Mouse (Mus musculus) midbrain, embryonic 16.5 days (tissue): ENCODE measurements around the gene Hoxc10. TPM values are rescaled to one million over a fixed set of nuclear protein-coding genes. Genes with fewer than 3 reads are reported as not detected.

Source experiments
- ATAC-seq: fragments of 200-750 bp; cut with Nextera tagmentation; 2 replicates; pipeline ENCODE4 v1.8.0; 2017; ENCODE audit warnings: moderate TSS enrichment
- H3K27ac ChIP-seq: fragments of 300-500 bp; sonication (generic); 2 replicates; pipeline ENCODE4 v1.5.1; 2014; ENCODE audit warnings: mild to moderate bottlenecking, low read length, mixed read lengths
- H3K27me3 ChIP-seq: fragments of 300-500 bp; sonication (generic); 2 replicates; pipeline ENCODE4 v1.6.1; 2014; ENCODE audit warnings: low read depth, low read length, mixed read lengths; ENCODE audit not compliant: control insufficient read depth, insufficient read depth
- H3K36me3 ChIP-seq: fragments of 300-500 bp; sonication (generic); 2 replicates; pipeline ENCODE4 v1.6.1; 2014; ENCODE audit warnings: mild to moderate bottlenecking, low read length, moderate library complexity, mixed read lengths; ENCODE audit not compliant: control insufficient read depth, insufficient read depth
- H3K4me1 ChIP-seq: fragments of 300-500 bp; sonication (generic); 2 replicates; pipeline ENCODE4 v1.6.1; 2014; ENCODE audit warnings: mild to moderate bottlenecking, low read length, mixed read lengths; ENCODE audit not compliant: control insufficient read depth, insufficient read depth
- H3K4me2 ChIP-seq: fragments of 300-500 bp; sonication (generic); 2 replicates; pipeline ENCODE4 v1.6.1; 2014; ENCODE audit warnings: mild to moderate bottlenecking, low read length, mixed read lengths
- H3K4me3 ChIP-seq: fragments of 300-500 bp; sonication (generic); 2 replicates; pipeline ENCODE4 v1.5.1; 2014; ENCODE audit warnings: low read depth, mild to moderate bottlenecking, low read length, moderate library complexity, mixed read lengths
- H3K9ac ChIP-seq: fragments of 300-500 bp; sonication (generic); 2 replicates; pipeline ENCODE4 v1.6.1; 2014; ENCODE audit warnings: low read depth, low read length, mixed read lengths
- H3K9me3 ChIP-seq: fragments of 300-500 bp; sonication (generic); replicated peaks from 2 replicates; pipeline ENCODE4 v1.6.1; 2014; ENCODE audit warnings: mild to moderate bottlenecking, low read length, mixed read lengths; ENCODE audit not compliant: control insufficient read depth, poor library complexity, severe bottlenecking
- WGBS: fragments of 180-500 bp; shearing (Covaris S2); extraction: QIAGEN DNeasy Blood & Tissue Kit; methylation state at CpG from one replicate; pipeline ENCODE4 v1.1.7; 2014; 5-methylcytosine and 5-hydroxymethylcytosine counted together
- polyA plus RNA-seq: library from polyadenylated mRNA; unstranded; fragments of >200 nt; fragmentation: Nextera tagmentation; extraction: Ambion mirVana; gene quantifications from 2 replicates; pipeline ENCODE4 v1.2.1, GENCODE M21; 2015

Gene Hoxc10
- polyA plus RNA-seq, 1 experiment from 2014 or later: not detected

DNA sequence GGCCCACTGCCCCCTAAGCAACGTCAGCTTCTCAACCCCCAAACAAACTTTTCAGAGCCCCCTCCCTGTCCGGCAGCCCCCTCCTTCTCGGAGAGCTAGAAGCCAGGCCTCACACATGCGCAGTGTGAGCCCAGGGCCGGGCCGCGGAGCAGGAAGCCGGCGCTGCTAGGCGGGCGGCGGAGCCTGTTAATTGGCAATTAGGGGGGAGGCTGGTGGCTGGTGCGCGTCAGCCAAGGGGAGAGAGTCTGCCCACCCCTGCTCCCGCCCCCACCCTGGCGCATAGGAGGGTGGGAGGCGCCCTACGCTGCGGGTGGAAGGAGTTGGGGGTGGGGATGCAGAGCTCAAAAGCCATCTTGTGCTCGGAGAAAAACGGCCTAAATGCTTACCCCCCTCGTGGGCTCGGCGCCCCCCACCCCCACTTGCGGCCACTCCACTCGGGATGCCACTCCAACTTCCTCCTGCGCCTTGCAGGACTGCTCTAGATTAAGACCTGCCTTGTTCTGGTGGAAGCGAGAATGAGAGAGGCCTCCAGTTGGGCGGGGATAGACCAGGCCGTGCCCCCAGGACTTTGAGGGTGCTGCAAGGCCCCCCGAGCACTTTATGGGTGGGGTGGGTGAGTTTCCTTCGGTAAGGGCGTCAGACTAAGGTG lies 32.7 kb downstream of the Hoxc10 start:
- Histone ChIP-seq H3K9ac (no peak overlapping the region), H3K9me3 (no peaks in the 10 kb centered on the region), H3K27me3 (peaks cover 91% of the 10 kb centered on the region), H3K4me3 (peak overlapping the region; percentile 31), H3K27ac (no peak overlapping the region), H3K36me3 (no peaks in the 10 kb centered on the region), H3K4me1 (peaks cover 4% of the 10 kb centered on the region; the same call in 1 of the 2 replicates), H3K4me2 (peak overlapping the region; percentile 55)
- ATAC-seq: no peak
- under 1% methylated on average over 33 of the region's 33 CpGs for WGBS

DNA sequence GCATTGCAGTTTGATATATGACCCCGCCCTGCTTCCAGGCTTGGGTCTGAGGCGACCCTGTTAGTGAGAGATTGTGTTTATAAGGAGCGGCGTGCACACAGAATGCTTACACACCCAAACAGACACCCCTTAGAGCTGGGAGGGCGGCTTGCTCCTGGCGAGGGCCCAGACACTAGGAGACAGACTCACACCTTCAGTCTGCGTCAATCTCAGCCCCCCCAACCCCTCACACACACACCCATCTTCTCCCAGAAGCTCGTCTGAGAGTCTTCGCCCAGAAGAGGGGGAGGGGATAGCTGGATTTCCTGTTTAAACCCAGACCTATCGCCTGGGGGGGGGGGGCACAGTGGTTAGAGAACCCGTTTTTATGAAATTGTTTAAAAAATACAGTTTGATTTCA lies 33.4 kb downstream of the Hoxc10 start:
- Histone ChIP-seq H3K36me3 (no peaks in the 10 kb centered on the region), H3K9ac (no peak overlapping the region), H3K9me3 (no peaks in the 10 kb centered on the region), H3K4me1 (peaks cover 4% of the 10 kb centered on the region; the same call in 1 of the 2 replicates), H3K27me3 (peaks cover 92% of the 10 kb centered on the region), H3K27ac (no peak overlapping the region), H3K4me3 (no peak overlapping the region), H3K4me2 (no peak overlapping the region)
- ATAC-seq: no peak
- WGBS: 3% methylated on average over 11 of the region's 11 CpGs

DNA sequence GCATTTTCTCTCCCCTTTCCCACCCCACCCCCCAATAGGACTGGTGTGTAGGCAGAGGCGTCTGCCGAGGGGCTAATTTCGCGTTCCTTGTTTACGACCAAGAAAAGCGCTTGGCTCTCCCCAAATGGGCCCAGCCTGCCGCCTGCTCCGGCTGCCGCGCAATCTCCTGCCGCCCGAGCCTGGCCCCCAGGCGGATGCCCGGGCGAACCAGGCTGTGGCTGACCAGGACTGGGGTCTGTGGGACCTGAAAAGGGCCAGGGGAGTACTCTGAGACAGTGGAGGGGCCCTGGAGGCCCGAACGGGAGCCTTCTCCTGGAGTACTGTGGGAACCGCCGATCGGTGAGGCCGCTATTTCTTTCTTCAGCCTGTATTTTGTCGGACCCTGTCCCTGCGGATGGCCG lies 33.9 kb downstream of the Hoxc10 start:
- no peaks in the 10 kb centered on the region for H3K9me3 ChIP-seq
- no peak overlapping the region for H3K27ac ChIP-seq
- no peak overlapping the region for H3K4me3 ChIP-seq
- no peak overlapping the region for H3K4me2 ChIP-seq
- H3K9ac ChIP-seq: no peak overlapping the region
- no peaks in the 10 kb centered on the region for H3K36me3 ChIP-seq
- H3K4me1 ChIP-seq: peaks cover 4% of the 10 kb centered on the region; the same call in 1 of the 2 replicates
- WGBS: 3% methylated on average over 24 of the region's 24 CpGs
- H3K27me3 ChIP-seq: peaks cover 90% of the 10 kb centered on the region
- ATAC-seq: no peak

DNA sequence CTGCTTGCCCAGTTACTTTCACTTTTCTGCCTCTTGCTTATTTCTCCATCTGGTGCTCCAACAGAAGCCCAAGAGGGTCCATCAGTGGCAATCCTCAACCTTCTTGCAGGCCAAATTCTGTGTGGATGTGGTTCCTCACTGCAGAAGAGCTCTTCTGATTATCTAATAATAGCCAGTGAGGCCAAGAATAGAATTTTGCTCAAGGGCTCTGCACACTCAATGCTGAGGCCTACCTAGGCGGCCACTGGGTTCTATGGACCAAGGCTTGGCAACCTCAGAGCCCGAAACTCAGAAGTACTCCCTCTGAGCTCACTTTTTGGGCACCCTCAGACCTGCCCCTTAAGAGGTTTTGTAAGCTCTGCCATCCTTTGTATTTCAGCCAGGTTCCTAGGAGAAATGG lies 34.8 kb downstream of the Hoxc10 start:
- no peak overlapping the region for H3K9ac ChIP-seq
- H3K4me2 ChIP-seq: no peak overlapping the region
- peaks cover 4% of the 10 kb centered on the region; the same call in 1 of the 2 replicates for H3K4me1 ChIP-seq
- WGBS: 8% methylated on average over 2 of the region's 2 CpGs
- H3K27ac ChIP-seq: no peak overlapping the region
- ATAC-seq: no peak
- peaks cover 90% of the 10 kb centered on the region for H3K27me3 ChIP-seq
- H3K4me3 ChIP-seq: no peak overlapping the region
- H3K9me3 ChIP-seq: no peaks in the 10 kb centered on the region
- H3K36me3 ChIP-seq: no peaks in the 10 kb centered on the region

DNA sequence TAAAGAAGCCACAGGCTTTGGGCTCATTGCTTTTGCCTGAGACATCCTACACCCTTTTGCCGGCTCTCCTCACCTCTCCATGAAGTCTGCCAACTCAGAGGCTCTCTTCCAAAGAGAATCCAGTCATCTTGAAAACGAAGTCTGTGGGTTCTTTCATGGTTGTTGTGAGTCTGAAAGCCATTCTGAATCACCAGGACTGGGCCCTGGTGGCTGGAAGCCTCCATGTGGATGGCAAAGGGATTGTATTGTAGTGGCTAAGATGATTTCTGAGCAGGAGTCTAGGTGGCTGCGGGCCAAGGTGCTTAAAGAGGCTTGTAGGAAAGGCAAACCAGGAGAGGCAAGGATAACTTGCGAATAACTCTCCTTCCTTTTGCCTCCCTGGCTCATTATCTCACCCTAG lies 35.6 kb downstream of the Hoxc10 start:
- no peak for ATAC-seq
- Histone ChIP-seq H3K4me3 (no peak overlapping the region), H3K9me3 (no peaks in the 10 kb centered on the region), H3K27ac (no peak overlapping the region), H3K36me3 (no peaks in the 10 kb centered on the region), H3K4me1 (peaks cover 4% of the 10 kb centered on the region; the same call in 1 of the 2 replicates), H3K27me3 (peaks cover 91% of the 10 kb centered on the region), H3K9ac (no peak overlapping the region), H3K4me2 (no peak overlapping the region)
- 4% methylated on average over 4 of the region's 4 CpGs for WGBS

DNA sequence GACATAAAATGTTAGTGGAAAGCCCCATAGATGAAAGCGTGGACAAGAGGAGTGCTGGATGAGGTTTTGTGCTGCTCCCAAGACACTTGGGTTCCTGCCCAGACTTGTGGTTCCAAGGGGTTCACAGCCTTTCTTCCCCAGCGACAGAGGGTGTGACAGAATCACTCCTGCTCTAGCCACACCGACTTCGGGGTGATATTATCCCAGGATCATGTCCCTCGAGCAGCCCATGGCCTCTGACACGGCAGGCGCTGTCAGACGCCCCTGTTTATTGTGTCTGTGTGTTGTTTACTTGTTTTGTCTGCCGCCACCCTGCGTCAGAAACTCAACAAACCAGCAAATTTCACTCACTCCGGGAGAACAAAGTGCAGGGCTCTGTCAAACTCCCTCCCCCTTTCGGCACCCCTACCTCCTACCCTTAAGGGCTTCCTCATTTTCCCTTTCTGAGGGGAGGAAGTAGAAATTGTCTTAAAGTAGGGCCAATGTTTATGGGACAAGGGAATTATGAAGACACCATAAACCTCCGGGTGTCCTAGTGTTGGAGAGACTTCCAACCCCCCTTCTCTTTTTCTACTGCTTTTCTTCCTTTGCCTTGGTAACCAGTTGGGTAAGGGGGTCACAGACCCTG lies 36.3 kb downstream of the Hoxc10 start:
- H3K9me3 ChIP-seq: no peaks in the 10 kb centered on the region
- H3K27me3 ChIP-seq: peaks cover 93% of the 10 kb centered on the region
- H3K4me1 ChIP-seq: peaks cover 4% of the 10 kb centered on the region; the same call in 1 of the 2 replicates
- H3K4me3 ChIP-seq: no peak overlapping the region
- no peak overlapping the region for H3K4me2 ChIP-seq
- 1% methylated on average over 12 of the region's 13 CpGs for WGBS
- H3K27ac ChIP-seq: no peak overlapping the region
- H3K9ac ChIP-seq: no peak overlapping the region
- ATAC-seq: no peak
- H3K36me3 ChIP-seq: no peaks in the 10 kb centered on the region

DNA sequence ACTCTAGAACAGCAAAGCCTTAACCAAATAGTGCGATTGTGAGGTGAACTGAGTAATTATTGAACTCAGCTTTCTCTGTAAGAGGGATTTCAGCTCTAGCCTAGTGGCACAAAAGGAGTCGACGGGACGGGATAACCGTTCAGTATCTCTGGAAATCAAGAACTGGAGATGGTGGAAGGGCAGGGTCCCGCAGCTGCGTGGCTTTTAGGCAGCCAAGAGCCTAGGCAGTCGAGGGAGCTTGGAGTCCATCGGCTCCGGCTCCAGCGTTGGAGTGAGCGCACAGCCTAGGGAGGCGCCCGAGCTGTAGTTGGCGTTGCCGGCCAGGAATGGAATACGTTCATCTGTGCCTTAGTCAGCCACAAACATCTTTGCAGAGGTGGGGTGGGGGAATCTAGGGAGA lies 38.7 kb downstream of the Hoxc10 start:
- ATAC-seq: no peak
- Histone ChIP-seq H3K27ac (no peak overlapping the region), H3K9ac (no peak overlapping the region), H3K36me3 (no peaks in the 10 kb centered on the region), H3K4me3 (no peak overlapping the region), H3K4me2 (no peak overlapping the region), H3K27me3 (peaks cover 96% of the 10 kb centered on the region), H3K9me3 (no peaks in the 10 kb centered on the region), H3K4me1 (no peaks in the 10 kb centered on the region)
- WGBS: 0% methylated on average over 17 of the region's 17 CpGs

DNA sequence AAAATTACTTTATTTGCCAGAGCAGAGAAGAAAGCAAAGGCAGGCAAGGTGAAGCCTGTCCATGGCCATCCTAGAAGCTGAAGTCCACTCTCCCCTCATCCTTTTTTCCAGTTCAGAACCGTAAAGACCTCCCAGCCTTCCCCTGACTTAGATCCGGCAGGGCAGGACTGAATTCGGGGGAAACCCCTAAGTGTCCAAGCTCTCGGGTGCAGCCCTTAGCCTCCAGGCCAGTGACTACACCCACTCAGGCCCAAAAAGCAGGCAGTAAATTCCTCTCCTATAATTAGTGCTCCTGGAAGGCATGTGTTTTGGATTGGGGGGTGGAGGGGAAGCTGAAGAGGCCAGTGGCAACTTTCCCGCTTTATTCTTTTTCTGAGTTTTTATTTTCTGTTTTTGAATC lies 39.2 kb downstream of the Hoxc10 start:
- no peak overlapping the region for H3K9ac ChIP-seq

DNA sequence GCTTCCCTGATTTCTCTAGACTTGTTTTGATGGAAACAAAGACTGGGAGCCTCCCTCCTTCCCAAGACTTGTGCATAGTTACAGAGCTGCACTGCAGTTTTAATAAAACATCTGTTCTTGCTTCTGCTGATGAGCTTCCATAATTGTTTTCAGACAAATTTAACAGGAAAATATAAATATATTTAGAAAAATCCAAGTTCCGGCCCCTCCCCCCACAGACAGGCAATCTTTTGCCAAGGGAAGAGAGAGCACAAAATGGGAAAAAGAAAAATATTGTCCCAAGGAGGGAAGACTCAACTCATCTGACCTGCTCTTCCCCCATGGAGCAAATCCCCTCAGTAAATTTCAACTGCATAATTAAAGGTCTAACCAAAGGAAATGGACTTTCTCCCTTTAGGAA lies 39.7 kb downstream of the Hoxc10 start:
- no peak overlapping the region for H3K9ac ChIP-seq
- ATAC-seq: no peak
- H3K36me3 ChIP-seq: no peaks in the 10 kb centered on the region
- no peaks in the 10 kb centered on the region for H3K9me3 ChIP-seq
- H3K27me3 ChIP-seq: peaks cover 97% of the 10 kb centered on the region
- H3K27ac ChIP-seq: no peak overlapping the region
- H3K4me1 ChIP-seq: no peaks in the 10 kb centered on the region
- WGBS: 10% methylated on average over 1 of the region's 1 CpGs
- no peak overlapping the region for H3K4me3 ChIP-seq
- no peak overlapping the region for H3K4me2 ChIP-seq

More for the DNA sequence above, 39.2 kb downstream of the Hoxc10 start:
- H3K27me3 ChIP-seq: peaks cover 96% of the 10 kb centered on the region
- no peak overlapping the region for H3K27ac ChIP-seq
- H3K4me3 ChIP-seq: no peak overlapping the region
- WGBS: 4% methylated on average over 5 of the region's 5 CpGs
- no peak for ATAC-seq
- H3K4me2 ChIP-seq: no peak overlapping the region
- H3K4me1 ChIP-seq: no peaks in the 10 kb centered on the region
- H3K36me3 ChIP-seq: no peaks in the 10 kb centered on the region
- H3K9me3 ChIP-seq: no peaks in the 10 kb centered on the region
